Mouse (Mus musculus) stomach, adult 2 months (tissue): Measurements from ENCODE around the gene Alg10b. TPM values are rescaled to one million over a fixed set of nuclear protein-coding genes. Genes with fewer than 3 reads are reported as not detected.

Experiments used
- polyA plus RNA-seq: library from polyadenylated mRNA; depleted of rRNA; stranded (reverse); fragments of >200 nt; gene quantifications from 2 replicates; pipeline ENCODE4 v1.2.3, GENCODE M21; 2012; rRNA removed

The Alg10b gene
- polyA plus RNA-seq = 1.3 and 2.4 TPM in 2 replicates

GRCm38 (mm10) chr15:90223969-90224750 lies at the start of gene Alg10b:
Alg10b (plus strand) TSS chr15:90224311.

